Comparison of ENCODE assay signal across 11 mouse cellular contexts in the genomic region with DNA sequence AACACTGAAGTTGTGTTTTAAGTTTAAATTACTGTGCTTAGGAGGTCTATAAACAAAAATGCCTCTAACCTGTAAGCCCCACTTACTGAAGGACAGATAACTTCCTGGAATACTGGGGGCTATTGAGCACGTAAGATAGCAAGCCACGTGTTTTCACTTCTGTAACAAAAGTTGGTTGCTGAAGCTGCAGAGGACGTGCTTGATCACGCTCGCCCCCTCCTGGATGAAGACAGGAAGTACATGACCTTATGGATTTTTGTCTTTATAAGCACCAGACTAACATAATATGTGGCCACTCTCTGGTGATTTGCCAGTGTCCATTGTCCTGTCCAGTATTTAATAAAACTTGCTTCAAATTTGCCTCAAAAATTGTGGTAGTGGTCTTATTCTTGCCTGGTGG. TPM values are rescaled to one million over a fixed set of nuclear protein-coding genes. Genes with fewer than 3 reads are reported as not detected.
A peak's percentile ranks its signal among the peaks of the same experiment; 100 is the strongest.
DNase-seq lines count a peak whose midpoint lies in the region; ATAC-seq and TF ChIP-seq lines count a peak whose summit lies in the region.
"Had no signal": no experiment of that assay in that cellular context is flagged by ENCODE, and none has a peak within 500 bp of the region (broad histone marks: within the 10 kb centered on the region; RNA-seq: fewer than 3 reads in every experiment).

No protein-coding gene starts in this region.

- no peak for DNase-seq in heart, postnatal 0 days (ENCODE audit: low spot score)
- DNase-seq in heart, adult 11 months, result no peak
- DNase-seq in thymus, adult 2 months, result peak; percentile 37
- DNase-seq in thymus, postnatal 0 days (ENCODE audit: low spot score), result no peak
- peak; percentile 52 to 57 for DNase-seq in cerebellum, postnatal 10 days
- DNase-seq in layer of hippocampus, adult 8-10 months (ENCODE audit: low spot score in 2 of 2), result no peak
- no peak for DNase-seq in kidney, postnatal 10 days
- DNase-seq: heart, postnatal 14 days; layer of hippocampus, postnatal 36 days had no signal

- peak; percentile 17; the same call in 1 of the 2 replicates for TF ChIP-seq CTCF in heart, postnatal 0 days (IDR thresholded peaks at IDR 0.05; ENCODE audit: low read depth)
- no peak for TF ChIP-seq CTCF in thymus, adult 2 months (IDR thresholded peaks at IDR 0.05; ENCODE audit: borderline replicate concordance, control insufficient read depth, extremely low read depth, insufficient read depth, low read length, poor library complexity)
- TF ChIP-seq CTCF in small intestine, adult 2 months (IDR thresholded peaks at IDR 0.05; ENCODE audit: extremely low read depth, insufficient read length, insufficient replicate concordance, low read depth, low read length), result peak; percentile 41; the same call in 1 of the 2 replicates

- H3K9me3 ChIP-seq in heart, postnatal 0 days (replicated peaks; ENCODE audit: control insufficient read depth, low read length), result peaks cover 17% of the 10 kb centered on the region

- no peak overlapping the region for H3K27ac ChIP-seq in heart, postnatal 0 days (ENCODE audit: low read depth)
- no peak overlapping the region for H3K27ac ChIP-seq in thymus, adult 2 months (ENCODE audit: control insufficient read depth, insufficient read depth, low read length)
- no peak overlapping the region for H3K27ac ChIP-seq in small intestine, adult 2 months (ENCODE audit: insufficient read depth, low read depth, low read length)
- H3K27ac ChIP-seq: midbrain, embryonic 12.5 days had no signal

- H3K9ac ChIP-seq in heart, postnatal 0 days (replicated peaks; ENCODE audit: low read depth, low read length), result no peak overlapping the region
- H3K9ac ChIP-seq: midbrain, embryonic 12.5 days had no signal

- TF ChIP-seq EP300 in heart, postnatal 0 days (IDR thresholded peaks at IDR 0.05; ENCODE audit: low read depth), result no peak

- WGBS in heart, postnatal 0 days, result 73% methylated on average over 5 of the region's 5 CpGs
- 90% methylated on average over 5 of the region's 5 CpGs for WGBS in thymus, adult 2 months
- WGBS in small intestine, adult 2 months, result 67% methylated on average over 5 of the region's 5 CpGs

- H3K4me3 ChIP-seq in heart, postnatal 0 days (ENCODE audit: low read depth, low read length), result no peak overlapping the region
- H3K4me3 ChIP-seq in thymus, adult 2 months (ENCODE audit: control insufficient read depth, insufficient read depth, low read length), result no peak overlapping the region
- H3K4me3 ChIP-seq in small intestine, adult 2 months (ENCODE audit: low read depth, low read length), result no peak overlapping the region
- H3K4me3 ChIP-seq: midbrain, embryonic 12.5 days had no signal

- no peak for ATAC-seq in heart, postnatal 0 days (ENCODE audit: insufficient read depth, low read depth)

- H3K36me3 ChIP-seq in heart, postnatal 0 days (replicated peaks; ENCODE audit: control insufficient read depth, insufficient read depth, low read length), result no peaks in the 10 kb centered on the region
- H3K36me3 ChIP-seq in thymus, adult 2 months (ENCODE audit: control insufficient read depth, insufficient read depth, low read length), result no peaks in the 10 kb centered on the region
- H3K36me3 ChIP-seq in small intestine, adult 2 months (ENCODE audit: control insufficient read depth, insufficient read depth, low read length), result no peaks in the 10 kb centered on the region
- H3K36me3 ChIP-seq: midbrain, embryonic 12.5 days had no signal

- no peak for TF ChIP-seq POLR2A in thymus, adult 2 months (IDR thresholded peaks at IDR 0.05; ENCODE audit: control insufficient read depth, extremely low read depth, insufficient read depth, low read length, poor library complexity)
- no peak for TF ChIP-seq POLR2A in small intestine, adult 2 months (IDR thresholded peaks at IDR 0.05; ENCODE audit: low read depth, low read length)

- H3K4me1 ChIP-seq in heart, postnatal 0 days (ENCODE audit: control insufficient read depth, insufficient read depth), result no peaks in the 10 kb centered on the region
- H3K4me1 ChIP-seq in thymus, adult 2 months (replicated peaks; ENCODE audit: control insufficient read depth, insufficient read depth, low read length), result 0 out of 2 replicates have a peak, but pooled peaks cover 4% of the 10 kb centered on the region
- H3K4me1 ChIP-seq in small intestine, adult 2 months (ENCODE audit: control insufficient read depth, insufficient read depth, insufficient read length, low read length), result no peaks in the 10 kb centered on the region
- H3K4me1 ChIP-seq: midbrain, embryonic 12.5 days had no signal

- H3K27me3 ChIP-seq in heart, postnatal 0 days (ENCODE audit: control insufficient read depth, insufficient read depth, low read length), result no peaks in the 10 kb centered on the region
- no peaks in the 10 kb centered on the region for H3K27me3 ChIP-seq in thymus, adult 2 months (ENCODE audit: control insufficient read depth, insufficient read depth, low read length)
- no peaks in the 10 kb centered on the region for H3K27me3 ChIP-seq in small intestine, adult 2 months (ENCODE audit: control insufficient read depth, insufficient read depth, low read length)
- H3K27me3 ChIP-seq: midbrain, embryonic 12.5 days had no signal

- no peak overlapping the region for H3K4me2 ChIP-seq in heart, postnatal 0 days (ENCODE audit: low read depth, low read length)
- H3K4me2 ChIP-seq: midbrain, embryonic 12.5 days had no signal

RNA-seq across cellular contexts. Expression of a gene that starts 20.4 kb away (rescaled TPM):
- total RNA-seq in heart, postnatal 0 days (2014; rRNA removed; ENCODE audit: low replicate concordance), result 7.6 and 8.5 TPM in 2 replicates
- polyA plus RNA-seq in heart, postnatal 0 days (2015; fragmentation: Nextera tagmentation; extraction: Ambion mirVana), result 9.9 and 11.6 TPM in 2 replicates
- 2.3 and 3.6 TPM in 2 replicates for polyA plus RNA-seq in thymus, adult 2 months (2012; rRNA removed)
- polyA plus RNA-seq in thymus, postnatal 0 days (2015; fragmentation: Nextera tagmentation; extraction: Ambion mirVana), result 1.6 and 2.5 TPM in 2 replicates
- polyA plus RNA-seq in small intestine, adult 2 months (2012; rRNA removed), result 1.8 and 3.4 TPM in 2 replicates
- 1 to 10 TPM in 2 of 4 experiments, under 1 TPM in 2; 0.62 to 4.0 (median 1.2) TPM for total RNA-seq in layer of hippocampus, adult 8-10 months (2022)

RNA-seq across cellular contexts. Expression of a gene that starts 39.6 kb away (rescaled TPM):
- 82.4 and 86.6 TPM in 2 replicates for total RNA-seq in heart, postnatal 0 days (2014; rRNA removed; ENCODE audit: low replicate concordance)
- polyA plus RNA-seq in heart, postnatal 0 days (2015; fragmentation: Nextera tagmentation; extraction: Ambion mirVana), result 62.6 and 73.9 TPM in 2 replicates
- 8.4 TPM in 2 replicates for polyA plus RNA-seq in thymus, adult 2 months (2012; rRNA removed)
- 24.8 and 26.6 TPM in 2 replicates for polyA plus RNA-seq in thymus, postnatal 0 days (2015; fragmentation: Nextera tagmentation; extraction: Ambion mirVana)
- 3.7 and 15.3 TPM in 2 replicates for polyA plus RNA-seq in small intestine, adult 2 months (2012; rRNA removed)
- 10 to 100 TPM; 34.6 to 46.1 (median 40.6) TPM for total RNA-seq in layer of hippocampus, adult 8-10 months (2022)

RNA-seq across cellular contexts. Expression of a gene that starts 58.7 kb away (rescaled TPM):
- total RNA-seq in heart, postnatal 0 days (2014; rRNA removed; ENCODE audit: low replicate concordance), result 3.3 and 25.2 TPM in 2 replicates
- polyA plus RNA-seq in heart, postnatal 0 days (2015; fragmentation: Nextera tagmentation; extraction: Ambion mirVana), result 0.72 and 1.5 TPM in 2 replicates
- polyA plus RNA-seq in thymus, adult 2 months (2012; rRNA removed), result 3.5 and 4.9 TPM in 2 replicates
- polyA plus RNA-seq in thymus, postnatal 0 days (2015; fragmentation: Nextera tagmentation; extraction: Ambion mirVana), result 2.4 and 8.0 TPM in 2 replicates
- 0.29 and 1.9 TPM in 2 replicates for polyA plus RNA-seq in small intestine, adult 2 months (2012; rRNA removed)
- not detected for total RNA-seq in layer of hippocampus, adult 8-10 months (2022)

Comparison
In these comparisons a context has a peak if more than half of its experiments do, and no peak if none do; other contexts are left out.
1. DNase-seq: peak in thymus, adult 2 months (single experiment) and cerebellum, postnatal 10 days (2 of 2); none in heart, postnatal 0 days (single experiment), heart, adult 11 months (single experiment), thymus, postnatal 0 days (single experiment), layer of hippocampus, adult 8-10 months (0 of 2) and kidney, postnatal 10 days (single experiment).